Mouse (Mus musculus) bone marrow, adult 2 months (tissue): ENCODE data around the gene Nadsyn1.

Source experiments
- CTCF ChIP-seq: fragments of 200-500 bp; IDR thresholded peaks from 2 replicates; pipeline ENCODE4 v1.5.1; 2011; ENCODE audit warnings: low read length, control low read depth; ENCODE audit not compliant: control insufficient read depth, insufficient read depth
- POLR2A ChIP-seq: fragments of 200-500 bp; IDR thresholded peaks from 2 replicates; pipeline ENCODE4 v1.6.1; 2011; ENCODE audit warnings: low read depth, mild to moderate bottlenecking, control low read depth, low read length, borderline replicate concordance; ENCODE audit not compliant: control insufficient read depth

GRCm38 (mm10) chr7:143798783-143799182 lies 23.9 kb downstream of the Nadsyn1 start:
- no peak for TF ChIP-seq CTCF
- TF ChIP-seq POLR2A = no peak
